Mouse (Mus musculus): ENCODE data around the gene Ep400.

- TF ChIP-seq CTCF (conservative IDR thresholded peaks at IDR 0.05; ENCODE audit: low read length) (no peak), NANOG (IDR thresholded peaks at IDR 0.05; ENCODE audit: borderline replicate concordance, low read length) (peak; percentile 94), POU5F1 (IDR thresholded peaks at IDR 0.05; ENCODE audit: borderline replicate concordance, low read length) (no peak)
These were observed 38.5 kb upstream of the Ep400 start for GRCm38 (mm10) chr5:110808821-110809666.

Data from E14TG2a.4 (cell line).